Mouse (Mus musculus): ENCODE results near the gene Kcnj16.

DNA sequence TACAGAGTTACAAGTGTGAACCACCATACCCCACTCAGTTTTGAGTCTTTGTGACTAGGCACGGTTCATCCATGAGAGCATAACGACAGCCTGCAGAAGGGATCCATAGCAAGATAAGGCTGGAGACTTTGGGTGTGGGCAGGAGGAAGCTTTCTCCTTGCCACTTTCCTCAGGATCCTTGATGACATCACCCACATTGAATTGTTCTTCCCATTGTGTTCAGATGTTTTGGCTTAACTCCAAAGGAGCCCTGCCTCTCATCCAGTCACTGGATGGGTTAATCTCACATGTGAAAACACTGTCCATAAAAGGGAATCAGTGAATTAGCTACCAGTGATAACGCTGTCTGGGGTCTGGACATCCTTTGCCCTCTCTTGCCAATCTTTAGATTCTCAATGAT, 37.3 kb downstream of the Kcnj16 start:
- no peak for TF ChIP-seq CTCF (IDR thresholded peaks at IDR 0.05; ENCODE audit: low read depth)
- no peak for TF ChIP-seq EP300 (IDR thresholded peaks at IDR 0.05; ENCODE audit: low read depth)

Data from heart, postnatal 0 days (tissue).